Mouse (Mus musculus) retina, adult 2 months (tissue): Measurements from ENCODE around the gene Map4.

Experiments
- DNase-seq: peaks from one replicate; pipeline ENCODE4 v3.0.0-alpha.2; 2012; ENCODE audit warnings: low read depth, low spot score

Gene Map4

GRCm38 (mm10) chr9:109931257-109932171 is at the start of gene Map4:
Gene Map4, plus strand, starts transcription at chr9:109931460.
- DNase-seq: peak; percentile 83

- DNase-seq: no peak
These were observed 45.0 kb upstream of the Map4 start for GRCm38 (mm10) chr9:109886259-109886658.

- no peak for DNase-seq
These were observed 43.9 kb upstream of the Map4 start for GRCm38 (mm10) chr9:109887321-109887720.

- no peak for DNase-seq
These were observed 39.8 kb upstream of the Map4 start for GRCm38 (mm10) chr9:109891501-109891900.

GRCm38 (mm10) chr9:109892651-109893250 is 38.5 kb upstream of the Map4 start:
- peak; percentile 40 for DNase-seq

GRCm38 (mm10) chr9:109894413-109895090 is 36.7 kb upstream of the Map4 start:
- DNase-seq: peak; percentile 40

GRCm38 (mm10) chr9:109895593-109895992 is 35.7 kb upstream of the Map4 start:
- DNase-seq: no peak

- DNase-seq: no peak
These were observed 34.8 kb upstream of the Map4 start for GRCm38 (mm10) chr9:109896253-109897150.

- DNase-seq: peak; percentile 6
These were observed 33.2 kb upstream of the Map4 start for GRCm38 (mm10) chr9:109898027-109898426.

GRCm38 (mm10) chr9:109899361-109899760 is 31.9 kb upstream of the Map4 start:
- DNase-seq: no peak

- no peak for DNase-seq
These were observed 31.5 kb upstream of the Map4 start for GRCm38 (mm10) chr9:109899774-109900173.

GRCm38 (mm10) chr9:109900604-109901003 is 30.7 kb upstream of the Map4 start:
- no peak for DNase-seq

- no peak for DNase-seq
These were observed 29.0 kb upstream of the Map4 start for GRCm38 (mm10) chr9:109902246-109902645.

GRCm38 (mm10) chr9:109902740-109903139 is 28.5 kb upstream of the Map4 start:
- no peak for DNase-seq

- no peak for DNase-seq
These were observed 24.0 kb upstream of the Map4 start for GRCm38 (mm10) chr9:109907300-109907699.

- no peak for DNase-seq
These were observed 23.3 kb upstream of the Map4 start for GRCm38 (mm10) chr9:109907774-109908465.

- no peak for DNase-seq
These were observed 22.2 kb upstream of the Map4 start for GRCm38 (mm10) chr9:109909102-109909501.

- no peak for DNase-seq
These were observed 21.3 kb upstream of the Map4 start for GRCm38 (mm10) chr9:109909926-109910325.

- no peak for DNase-seq
These were observed 19.5 kb upstream of the Map4 start for GRCm38 (mm10) chr9:109911779-109912178.

GRCm38 (mm10) chr9:109914269-109914926 is 16.9 kb upstream of the Map4 start:
- DNase-seq: no peak
